Mouse (Mus musculus): ENCODE data around the gene Susd4. TPM values are rescaled to one million over a fixed set of nuclear protein-coding genes. Genes with fewer than 3 reads are reported as not detected.

Susd4 gene
- polyA plus RNA-seq, 1 experiment from 2014 or later, result 35.1 TPM

- peaks cover 14% of the 10 kb centered on the region for H3K4me1 ChIP-seq
- H3K36me3 ChIP-seq, result no peaks in the 10 kb centered on the region
- no peak overlapping the region for H3K27ac ChIP-seq
- no peaks in the 10 kb centered on the region for H3K9me3 ChIP-seq (replicated peaks)
- H3K4me3 ChIP-seq, result no peak overlapping the region
- ATAC-seq (ENCODE audit: low FRiP score), result no peak
- WGBS, result 84% methylated on average over 3 of the region's 3 CpGs
- no peak overlapping the region for H3K9ac ChIP-seq
- no peak overlapping the region for H3K4me2 ChIP-seq (replicated peaks)
- H3K27me3 ChIP-seq, result no peaks in the 10 kb centered on the region
Observed at GRCm38 (mm10) chr1:182905669-182906068, 142.0 kb downstream of the Susd4 start.

- peak; percentile 90 for ATAC-seq (ENCODE audit: low FRiP score)
- H3K4me3 ChIP-seq, result no peak overlapping the region
- H3K9me3 ChIP-seq (replicated peaks), result peaks cover 5% of the 10 kb centered on the region; the same call in 1 of the 2 replicates
- no peaks in the 10 kb centered on the region for H3K27me3 ChIP-seq
- no peak overlapping the region for H3K9ac ChIP-seq
- WGBS, result 12% methylated on average over 14 of the region's 14 CpGs
- H3K4me1 ChIP-seq, result peaks cover 14% of the 10 kb centered on the region
- no peak overlapping the region; the same call in 1 of the 2 replicates for H3K27ac ChIP-seq
- no peaks in the 10 kb centered on the region for H3K36me3 ChIP-seq
- H3K4me2 ChIP-seq (replicated peaks), result 0 out of 2 replicates have a peak overlapping the region, but pooled peaks have one; percentile 5
Observed at GRCm38 (mm10) chr1:182908050-182909036, 144.7 kb downstream of the Susd4 start.

- H3K27ac ChIP-seq, result no peak overlapping the region
- no peak for ATAC-seq (ENCODE audit: low FRiP score)
Observed at GRCm38 (mm10) chr1:182909066-182909465, 145.4 kb downstream of the Susd4 start.

GRCm38 (mm10) chr1:182909596-182909995 lies 145.9 kb downstream of the Susd4 start:
- Histone ChIP-seq H3K36me3 (no peaks in the 10 kb centered on the region), H3K4me3 (no peak overlapping the region), H3K4me2 (replicated peaks) (no peak overlapping the region), H3K27ac (no peak overlapping the region), H3K4me1 (peaks cover 14% of the 10 kb centered on the region), H3K9me3 (replicated peaks) (peaks cover 5% of the 10 kb centered on the region; the same call in 1 of the 2 replicates), H3K9ac (no peak overlapping the region), H3K27me3 (no peaks in the 10 kb centered on the region)
- WGBS, result 73% methylated on average over 5 of the region's 5 CpGs
- no peak for ATAC-seq (ENCODE audit: low FRiP score)

More at GRCm38 (mm10) chr1:182909066-182909465, 145.4 kb downstream of the Susd4 start:
- no peak overlapping the region for H3K4me2 ChIP-seq (replicated peaks)
- H3K36me3 ChIP-seq, result no peaks in the 10 kb centered on the region
- H3K9me3 ChIP-seq (replicated peaks), result peaks cover 5% of the 10 kb centered on the region; the same call in 1 of the 2 replicates
- H3K9ac ChIP-seq, result no peak overlapping the region
- no peaks in the 10 kb centered on the region for H3K27me3 ChIP-seq
- no peak overlapping the region for H3K4me3 ChIP-seq
- WGBS, result 37% methylated on average over 3 of the region's 3 CpGs
- H3K4me1 ChIP-seq, result peaks cover 14% of the 10 kb centered on the region

GRCm38 (mm10) chr1:182912591-182912990 lies 148.9 kb downstream of the Susd4 start:
- peaks cover 5% of the 10 kb centered on the region; the same call in 1 of the 2 replicates for H3K9me3 ChIP-seq (replicated peaks)
- no peak overlapping the region for H3K4me2 ChIP-seq (replicated peaks)
- no peak for ATAC-seq (ENCODE audit: low FRiP score)
- H3K36me3 ChIP-seq, result no peaks in the 10 kb centered on the region
- H3K4me3 ChIP-seq, result no peak overlapping the region
- no peaks in the 10 kb centered on the region for H3K27me3 ChIP-seq
- 63% methylated on average over 2 of the region's 2 CpGs for WGBS
- no peak overlapping the region for H3K27ac ChIP-seq
- H3K9ac ChIP-seq, result no peak overlapping the region
- H3K4me1 ChIP-seq, result peaks cover 14% of the 10 kb centered on the region

- 82% methylated on average over 4 of the region's 4 CpGs for WGBS
- Histone ChIP-seq H3K4me3 (no peak overlapping the region), H3K4me1 (peaks cover 9% of the 10 kb centered on the region), H3K27me3 (no peaks in the 10 kb centered on the region), H3K9me3 (replicated peaks) (peaks cover 5% of the 10 kb centered on the region; the same call in 1 of the 2 replicates), H3K36me3 (no peaks in the 10 kb centered on the region), H3K4me2 (replicated peaks) (no peak overlapping the region), H3K27ac (no peak overlapping the region), H3K9ac (no peak overlapping the region)
- no peak for ATAC-seq (ENCODE audit: low FRiP score)
Observed at GRCm38 (mm10) chr1:182914121-182914908, 150.7 kb downstream of the Susd4 start.

GRCm38 (mm10) chr1:182916166-182916565 lies 152.5 kb downstream of the Susd4 start:
- ATAC-seq (ENCODE audit: low FRiP score), result no peak
- Histone ChIP-seq H3K9ac (no peak overlapping the region), H3K4me2 (replicated peaks) (no peak overlapping the region), H3K27me3 (no peaks in the 10 kb centered on the region), H3K4me1 (peaks cover 15% of the 10 kb centered on the region), H3K27ac (no peak overlapping the region), H3K4me3 (no peak overlapping the region), H3K9me3 (replicated peaks) (peaks cover 5% of the 10 kb centered on the region; the same call in 1 of the 2 replicates), H3K36me3 (no peaks in the 10 kb centered on the region)
- WGBS, result 95% methylated on average over 5 of the region's 5 CpGs

- Histone ChIP-seq H3K4me2 (replicated peaks) (no peak overlapping the region), H3K27me3 (no peaks in the 10 kb centered on the region), H3K27ac (peak overlapping the region; percentile 69), H3K9me3 (replicated peaks) (no peaks in the 10 kb centered on the region), H3K4me3 (no peak overlapping the region), H3K9ac (no peak overlapping the region), H3K4me1 (peaks cover 27% of the 10 kb centered on the region), H3K36me3 (no peaks in the 10 kb centered on the region)
- WGBS, result 34% methylated on average over 8 of the region's 8 CpGs
- peak; percentile 83 for ATAC-seq (ENCODE audit: low FRiP score)
Observed at GRCm38 (mm10) chr1:182918718-182919346, 155.2 kb downstream of the Susd4 start.

GRCm38 (mm10) chr1:182922824-182923223 lies 159.2 kb downstream of the Susd4 start:
- Histone ChIP-seq H3K9me3 (replicated peaks) (no peaks in the 10 kb centered on the region), H3K4me1 (peaks cover 27% of the 10 kb centered on the region), H3K4me2 (replicated peaks) (no peak overlapping the region), H3K36me3 (no peaks in the 10 kb centered on the region), H3K27me3 (no peaks in the 10 kb centered on the region), H3K9ac (no peak overlapping the region), H3K4me3 (no peak overlapping the region), H3K27ac (peak overlapping the region; percentile 77)
- no peak for ATAC-seq (ENCODE audit: low FRiP score)
- WGBS, result 52% methylated on average over 4 of the region's 4 CpGs

GRCm38 (mm10) chr1:182926465-182926864 lies 162.8 kb downstream of the Susd4 start:
- 89% methylated on average over 6 of the region's 6 CpGs for WGBS

GRCm38 (mm10) chr1:182927878-182928851 lies 164.5 kb downstream of the Susd4 start:
- ATAC-seq (ENCODE audit: low FRiP score), result no peak
- no peak overlapping the region for H3K9ac ChIP-seq
- H3K36me3 ChIP-seq, result no peaks in the 10 kb centered on the region
- no peak overlapping the region for H3K4me2 ChIP-seq (replicated peaks)
- H3K27ac ChIP-seq, result no peak overlapping the region
- WGBS, result 84% methylated on average over 19 of the region's 19 CpGs
- H3K27me3 ChIP-seq, result no peaks in the 10 kb centered on the region
- H3K9me3 ChIP-seq (replicated peaks), result 0 out of 2 replicates have a peak, but pooled peaks cover under 1% of the 10 kb centered on the region
- H3K4me3 ChIP-seq, result no peak overlapping the region
- peaks cover 1% of the 10 kb centered on the region; the same call in 1 of the 2 replicates for H3K4me1 ChIP-seq

More at GRCm38 (mm10) chr1:182926465-182926864, 162.8 kb downstream of the Susd4 start:
- no peak for ATAC-seq (ENCODE audit: low FRiP score)
- Histone ChIP-seq H3K27ac (no peak overlapping the region), H3K4me2 (replicated peaks) (no peak overlapping the region), H3K9me3 (replicated peaks) (no peaks in the 10 kb centered on the region), H3K36me3 (no peaks in the 10 kb centered on the region), H3K4me1 (peaks cover 13% of the 10 kb centered on the region), H3K4me3 (no peak overlapping the region), H3K27me3 (no peaks in the 10 kb centered on the region), H3K9ac (no peak overlapping the region)

Measured in hindbrain, embryonic 12.5 days (tissue).